Mouse (Mus musculus): ENCODE data around the gene Ltbp1. TPM values are rescaled to one million over a fixed set of nuclear protein-coding genes. Genes with fewer than 3 reads are reported as not detected.

Gene Ltbp1
- polyA plus RNA-seq, 1 experiment = 20.3 TPM

DNA sequence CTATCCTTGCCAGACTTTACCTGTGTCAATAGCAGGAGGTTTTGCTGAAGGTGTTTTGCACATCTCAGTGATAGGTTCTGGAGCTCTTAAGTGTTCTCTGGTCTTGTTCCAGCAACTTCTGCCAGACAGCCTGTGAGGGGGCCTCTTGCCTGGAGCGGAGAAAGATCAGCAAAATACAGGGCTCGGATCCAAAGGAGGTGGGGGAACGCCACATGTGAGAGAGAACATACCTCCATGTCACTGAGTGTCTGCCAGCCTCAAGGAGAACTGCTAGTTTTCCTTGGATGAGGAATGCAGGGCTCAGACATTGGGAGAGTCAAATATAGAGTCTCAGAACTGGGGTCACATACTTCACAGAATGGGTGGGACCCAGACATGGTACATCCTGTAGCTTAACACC lies 230.4 kb downstream of the Ltbp1 start:
- Histone ChIP-seq H3K27ac (ENCODE audit: control insufficient read depth, insufficient read depth, low read depth, low read length, poor library complexity) (no peak overlapping the region), H3K4me1 (ENCODE audit: control insufficient read depth, insufficient read depth, low read length) (no peaks in the 10 kb centered on the region), H3K4me3 (replicated peaks; ENCODE audit: control insufficient read depth, low read depth, low read length) (no peak overlapping the region)
- TF ChIP-seq CTCF (IDR thresholded peaks at IDR 0.05; ENCODE audit: control insufficient read depth, insufficient read depth, low read length) (no peak), POLR2A (IDR thresholded peaks at IDR 0.05; ENCODE audit: borderline replicate concordance, control insufficient read depth, low read depth, low read length) (no peak)
- 87% methylated on average over 3 of the region's 3 CpGs for WGBS

DNA sequence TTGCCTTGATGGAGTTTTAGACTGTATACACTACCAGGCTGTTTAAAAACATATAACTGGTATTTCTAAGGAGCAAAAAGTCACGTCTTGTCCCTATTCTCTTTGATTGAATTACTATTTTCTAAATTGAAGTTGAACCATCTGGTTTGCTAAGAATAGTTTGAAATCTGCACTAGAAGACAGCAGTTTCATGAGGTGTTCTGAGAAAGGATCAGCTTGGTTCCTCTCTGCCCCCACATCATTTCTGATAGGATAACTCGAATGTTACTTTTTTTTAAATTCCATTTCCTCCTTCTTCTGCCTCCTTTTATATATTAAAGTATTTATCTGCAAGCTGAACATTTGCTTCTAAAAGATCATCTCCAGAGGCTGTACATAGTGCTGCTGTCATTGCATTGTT lies 231.2 kb downstream of the Ltbp1 start:
- H3K4me1 ChIP-seq (ENCODE audit: control insufficient read depth, insufficient read depth, low read length) = no peaks in the 10 kb centered on the region
- no peak overlapping the region for H3K27ac ChIP-seq (ENCODE audit: control insufficient read depth, insufficient read depth, low read depth, low read length, poor library complexity)
- WGBS = 57% methylated on average over 2 of the region's 2 CpGs
- H3K4me3 ChIP-seq (replicated peaks; ENCODE audit: control insufficient read depth, low read depth, low read length) = no peak overlapping the region
- no peak for TF ChIP-seq POLR2A (IDR thresholded peaks at IDR 0.05; ENCODE audit: borderline replicate concordance, control insufficient read depth, low read depth, low read length)
- TF ChIP-seq CTCF (IDR thresholded peaks at IDR 0.05; ENCODE audit: control insufficient read depth, insufficient read depth, low read length) = no peak

DNA sequence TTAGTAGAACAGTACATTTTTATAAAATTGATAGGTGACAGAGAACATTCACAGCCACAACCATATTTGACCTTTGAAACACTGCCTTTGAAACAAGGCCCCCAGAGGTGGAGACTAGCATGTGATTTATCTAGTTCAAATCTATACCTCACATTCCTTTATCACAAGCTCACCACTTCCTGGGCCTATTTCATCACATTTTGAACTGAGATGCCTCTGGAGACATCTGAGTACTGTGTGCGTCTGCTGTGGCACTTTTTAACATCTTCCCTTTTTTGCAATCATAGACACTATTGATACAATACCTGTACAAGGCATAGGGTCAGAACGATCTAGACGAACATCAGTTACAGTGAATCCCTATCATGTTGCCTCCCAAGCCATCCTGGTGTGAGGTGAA lies 232.1 kb downstream of the Ltbp1 start:
- no peak overlapping the region for H3K27ac ChIP-seq (ENCODE audit: control insufficient read depth, insufficient read depth, low read depth, low read length, poor library complexity)
- no peaks in the 10 kb centered on the region for H3K4me1 ChIP-seq (ENCODE audit: control insufficient read depth, insufficient read depth, low read length)
- no peak for TF ChIP-seq CTCF (IDR thresholded peaks at IDR 0.05; ENCODE audit: control insufficient read depth, insufficient read depth, low read length)
- TF ChIP-seq POLR2A (IDR thresholded peaks at IDR 0.05; ENCODE audit: borderline replicate concordance, control insufficient read depth, low read depth, low read length) = no peak
- 47% methylated on average over 3 of the region's 3 CpGs for WGBS
- H3K4me3 ChIP-seq (replicated peaks; ENCODE audit: control insufficient read depth, low read depth, low read length) = no peak overlapping the region

DNA sequence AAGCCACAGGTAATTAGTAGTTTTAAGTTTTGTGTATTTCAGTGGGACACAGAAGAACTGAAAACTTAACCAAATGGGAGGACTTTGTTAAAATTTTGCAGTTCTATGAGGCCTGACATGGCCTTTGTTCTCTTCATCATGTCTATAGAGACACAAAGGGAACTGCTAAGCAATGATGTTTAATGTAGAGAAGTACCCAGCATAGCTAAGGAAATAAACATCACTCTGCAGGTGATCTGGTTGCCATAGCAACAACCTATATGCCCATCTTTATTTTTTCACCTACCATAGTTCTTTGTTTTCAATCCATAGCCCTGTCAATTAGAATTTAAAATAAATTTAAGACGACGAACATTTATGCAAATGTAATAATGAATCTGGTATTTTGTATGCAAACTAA lies 233.3 kb downstream of the Ltbp1 start:
- TF ChIP-seq CTCF (IDR thresholded peaks at IDR 0.05; ENCODE audit: control insufficient read depth, insufficient read depth, low read length) = no peak
- no peak for TF ChIP-seq POLR2A (IDR thresholded peaks at IDR 0.05; ENCODE audit: borderline replicate concordance, control insufficient read depth, low read depth, low read length)
- WGBS = 83% methylated on average over 2 of the region's 2 CpGs

DNA sequence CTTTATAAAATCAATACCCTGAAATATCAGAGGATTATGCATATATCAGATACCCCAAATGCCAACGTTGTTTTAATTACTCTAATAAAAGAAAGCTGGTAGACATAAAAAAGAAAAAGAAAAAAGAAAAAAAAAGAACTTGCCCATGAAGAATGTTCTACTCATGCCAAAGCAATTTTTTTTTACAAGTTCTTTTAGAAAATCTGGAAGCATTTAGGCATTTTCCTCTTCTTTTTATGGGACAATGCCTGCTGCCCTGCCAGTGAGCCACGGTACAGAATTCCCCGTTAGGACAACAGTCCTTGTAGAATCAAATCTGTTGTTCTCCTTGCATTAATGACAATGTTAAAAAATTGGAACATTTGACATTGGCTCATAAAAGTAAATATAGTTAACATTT lies 234.2 kb downstream of the Ltbp1 start:
- Histone ChIP-seq H3K4me1 (ENCODE audit: control insufficient read depth, insufficient read depth, low read length) (no peaks in the 10 kb centered on the region), H3K27ac (ENCODE audit: control insufficient read depth, insufficient read depth, low read depth, low read length, poor library complexity) (no peak overlapping the region), H3K4me3 (replicated peaks; ENCODE audit: control insufficient read depth, low read depth, low read length) (no peak overlapping the region)
- TF ChIP-seq CTCF (IDR thresholded peaks at IDR 0.05; ENCODE audit: control insufficient read depth, insufficient read depth, low read length) (no peak), POLR2A (IDR thresholded peaks at IDR 0.05; ENCODE audit: borderline replicate concordance, control insufficient read depth, low read depth, low read length) (no peak)
- WGBS = 92% methylated on average over 3 of the region's 3 CpGs

More for the DNA sequence above, 233.3 kb downstream of the Ltbp1 start:
- Histone ChIP-seq H3K27ac (ENCODE audit: control insufficient read depth, insufficient read depth, low read depth, low read length, poor library complexity) (no peak overlapping the region), H3K4me1 (ENCODE audit: control insufficient read depth, insufficient read depth, low read length) (no peaks in the 10 kb centered on the region), H3K4me3 (replicated peaks; ENCODE audit: control insufficient read depth, low read depth, low read length) (no peak overlapping the region)

DNA sequence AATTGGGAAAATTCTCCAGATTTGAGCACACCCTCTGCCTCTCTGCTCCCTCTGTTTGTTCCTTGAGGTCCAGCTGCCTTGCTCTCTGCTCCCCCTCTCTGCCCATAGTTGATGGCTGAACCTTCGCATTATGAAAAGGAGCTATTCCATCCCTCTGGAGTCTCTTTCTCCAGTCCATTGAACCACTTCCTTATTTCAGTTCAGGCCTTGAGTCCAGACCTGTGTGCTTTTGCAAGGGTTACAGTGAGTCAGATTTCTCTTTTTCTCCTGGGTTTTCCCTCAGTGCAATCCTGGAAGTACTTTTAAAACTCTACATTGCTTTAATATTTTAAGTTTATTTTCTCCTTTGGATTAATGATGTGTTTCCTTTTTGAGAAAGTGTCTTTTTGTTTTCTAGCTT lies 236.7 kb downstream of the Ltbp1 start:
- TF ChIP-seq CTCF (IDR thresholded peaks at IDR 0.05; ENCODE audit: control insufficient read depth, insufficient read depth, low read length) (no peak), POLR2A (IDR thresholded peaks at IDR 0.05; ENCODE audit: borderline replicate concordance, control insufficient read depth, low read depth, low read length) (no peak)
- H3K27ac ChIP-seq (ENCODE audit: control insufficient read depth, insufficient read depth, low read depth, low read length, poor library complexity) = no peak overlapping the region
- WGBS = 76% methylated on average over 1 of the region's 1 CpGs
- H3K4me3 ChIP-seq (replicated peaks; ENCODE audit: control insufficient read depth, low read depth, low read length) = no peak overlapping the region
- H3K4me1 ChIP-seq (ENCODE audit: control insufficient read depth, insufficient read depth, low read length) = no peaks in the 10 kb centered on the region

DNA sequence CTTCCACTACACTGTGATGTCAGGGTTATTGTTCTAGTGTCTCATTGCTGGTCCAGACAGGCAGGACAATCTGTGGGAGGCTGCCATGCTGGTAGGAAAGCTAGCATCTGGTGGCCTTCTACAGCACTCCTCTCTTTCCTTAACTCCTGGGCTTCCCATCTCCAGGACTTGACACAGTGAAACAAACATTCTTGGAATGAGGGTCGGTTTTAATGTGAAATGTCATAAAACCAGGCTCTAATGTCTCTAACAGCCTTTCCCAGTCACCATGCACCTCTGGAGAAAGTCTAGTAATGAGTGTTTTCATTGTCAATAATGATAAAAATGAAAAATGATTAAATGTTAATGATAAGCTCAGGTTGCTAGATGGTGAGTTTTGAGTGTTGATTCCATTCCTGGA lies 237.9 kb downstream of the Ltbp1 start:
- Histone ChIP-seq H3K4me3 (replicated peaks; ENCODE audit: control insufficient read depth, low read depth, low read length) (no peak overlapping the region), H3K27ac (ENCODE audit: control insufficient read depth, insufficient read depth, low read depth, low read length, poor library complexity) (no peak overlapping the region), H3K4me1 (ENCODE audit: control insufficient read depth, insufficient read depth, low read length) (no peaks in the 10 kb centered on the region)
- TF ChIP-seq POLR2A (IDR thresholded peaks at IDR 0.05; ENCODE audit: borderline replicate concordance, control insufficient read depth, low read depth, low read length) (no peak), CTCF (IDR thresholded peaks at IDR 0.05; ENCODE audit: control insufficient read depth, insufficient read depth, low read length) (no peak)
- 59% methylated on average over 1 of the region's 1 CpGs for WGBS

DNA sequence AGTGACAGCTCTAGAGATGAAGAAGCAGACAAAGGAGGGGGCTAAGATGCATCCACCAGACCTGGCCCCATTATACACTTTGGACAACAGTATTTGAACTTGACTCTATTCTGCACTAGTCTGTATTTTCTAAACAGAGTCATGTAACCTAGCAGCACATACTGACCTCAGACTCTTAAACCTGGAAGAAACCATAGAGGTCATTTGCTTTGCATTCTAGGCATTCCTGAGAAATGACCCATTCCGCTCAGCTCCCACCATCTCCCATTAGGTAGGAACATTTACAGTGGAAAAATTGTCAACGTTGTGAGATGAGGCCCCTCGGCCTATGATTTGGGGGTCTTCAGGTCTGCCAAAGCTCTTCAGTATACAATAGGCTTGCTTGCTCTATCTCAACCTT lies 238.8 kb downstream of the Ltbp1 start:
- TF ChIP-seq CTCF (IDR thresholded peaks at IDR 0.05; ENCODE audit: control insufficient read depth, insufficient read depth, low read length) (no peak), POLR2A (IDR thresholded peaks at IDR 0.05; ENCODE audit: borderline replicate concordance, control insufficient read depth, low read depth, low read length) (no peak)
- H3K27ac ChIP-seq (ENCODE audit: control insufficient read depth, insufficient read depth, low read depth, low read length, poor library complexity) = no peak overlapping the region
- no peaks in the 10 kb centered on the region for H3K4me1 ChIP-seq (ENCODE audit: control insufficient read depth, insufficient read depth, low read length)
- 86% methylated on average over 3 of the region's 3 CpGs for WGBS
- no peak overlapping the region for H3K4me3 ChIP-seq (replicated peaks; ENCODE audit: control insufficient read depth, low read depth, low read length)

DNA sequence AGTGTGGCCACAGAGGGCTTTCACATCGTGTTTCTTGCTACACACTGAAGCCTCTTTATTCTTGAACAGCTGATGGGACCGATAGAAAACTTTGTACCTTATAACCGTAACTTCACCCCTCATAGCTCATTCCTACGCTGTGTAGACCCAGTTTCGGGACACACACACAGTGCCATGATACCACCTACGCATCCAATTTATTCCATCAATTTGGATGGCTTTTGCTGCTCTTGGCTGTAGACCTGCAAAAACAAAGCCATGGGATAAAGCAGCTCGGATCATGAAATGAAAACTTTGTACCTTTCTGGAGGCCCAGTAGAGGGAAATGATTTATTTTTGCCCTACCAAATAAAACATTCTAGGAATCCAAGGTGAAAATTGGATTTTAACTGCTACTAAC lies 239.7 kb downstream of the Ltbp1 start:
- H3K4me3 ChIP-seq (replicated peaks; ENCODE audit: control insufficient read depth, low read depth, low read length) = no peak overlapping the region
- H3K4me1 ChIP-seq (ENCODE audit: control insufficient read depth, insufficient read depth, low read length) = no peaks in the 10 kb centered on the region
- no peak overlapping the region for H3K27ac ChIP-seq (ENCODE audit: control insufficient read depth, insufficient read depth, low read depth, low read length, poor library complexity)
- WGBS = 85% methylated on average over 7 of the region's 7 CpGs
- TF ChIP-seq CTCF (IDR thresholded peaks at IDR 0.05; ENCODE audit: control insufficient read depth, insufficient read depth, low read length) (no peak), POLR2A (IDR thresholded peaks at IDR 0.05; ENCODE audit: borderline replicate concordance, control insufficient read depth, low read depth, low read length) (no peak)
